Mouse (Mus musculus) gastrocnemius, postnatal 25 days (tissue): ENCODE data around the gene Sft2d2. TPM values are rescaled to one million over a fixed set of nuclear protein-coding genes. Genes with fewer than 3 reads are reported as not detected.

Experiments
- DNase-seq: peaks from one replicate; pipeline ENCODE4 v3.0.0; 2022
- total RNA-seq, 2 experiments: library from RNA; stranded (reverse); gene quantifications; 1 replicate in 1 of 2; 2 replicates in 1 of 2; pipeline ENCODE4 v1.2.3; 2021

Sft2d2 gene
- total RNA-seq, 2 experiments from 2014 or later = 7.4 to 7.5 TPM

- DNase-seq = peak; percentile 38
Observed at GRCm38 (mm10) chr1:165132187-165132877, 61.9 kb downstream of the Sft2d2 start.

DNA sequence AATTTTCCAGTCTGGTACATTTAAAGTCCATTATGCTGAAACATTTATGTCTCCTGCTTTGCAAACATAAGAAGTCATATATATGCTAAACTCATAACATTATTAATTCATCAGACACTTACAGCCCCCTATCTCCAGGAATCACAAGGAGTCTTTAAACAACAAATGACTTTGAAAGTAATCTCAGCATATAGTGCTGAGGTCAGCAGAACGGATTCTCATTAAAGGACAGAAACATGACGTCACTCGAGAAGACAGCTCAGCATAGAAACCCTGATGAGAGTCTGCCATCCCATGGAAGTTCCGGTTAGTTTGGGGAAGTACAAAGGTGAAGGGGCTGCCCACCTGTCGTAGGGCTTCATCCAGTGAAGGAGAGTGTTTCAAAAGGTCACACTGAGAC lies 64.7 kb downstream of the Sft2d2 start:
- no peak for DNase-seq

Other genes starting within 250 kb of the Sft2d2 start
- gene Tbx19, start 33.7 kb downstream of the Sft2d2 start, total RNA-seq = not detected
- gene Tiprl, start 42.6 kb upstream of the Sft2d2 start, total RNA-seq = 10 to 100 TPM; 15.9 to 21.0 TPM
- gene Gpr161, start 101.4 kb upstream of the Sft2d2 start, total RNA-seq = 1 to 10 TPM; 1.3 TPM